Comparison of ENCODE assay signal across 15 mouse cellular contexts in the genomic region with DNA sequence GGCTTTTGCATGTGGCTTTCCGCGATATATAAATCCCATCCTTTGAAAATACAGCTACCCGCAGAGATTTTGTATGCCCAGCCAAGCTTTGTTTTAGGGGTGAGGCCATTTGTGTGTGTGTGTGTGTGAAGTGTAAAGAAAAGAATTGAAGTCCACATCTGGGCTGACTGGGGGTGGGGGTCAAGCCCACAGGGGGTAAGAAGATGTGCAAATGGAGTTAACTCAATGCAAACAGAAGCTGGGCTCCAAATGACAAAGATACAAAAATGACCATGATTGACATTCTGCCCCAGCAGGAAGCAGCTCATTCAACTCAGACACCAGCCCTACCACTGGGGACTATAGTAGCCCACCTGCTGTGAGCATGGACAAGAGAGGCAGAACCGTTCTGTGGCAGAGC.
"Had no signal": no experiment of that assay in that cellular context is flagged by ENCODE, and none has a peak within 500 bp of the region (broad histone marks: within the 10 kb centered on the region; RNA-seq: fewer than 3 reads in every experiment).

No protein-coding gene starts in this region.

- H3K9me3 ChIP-seq: kidney, embryonic 15.5 days; limb, embryonic 15.5 days; liver, embryonic 13.5 days; lung, embryonic 15.5 days; megakaryocyte, embryonic 14.5 days; neural tube, embryonic 12.5 days had no signal

- H3K27me3 ChIP-seq: kidney, embryonic 15.5 days; neural tube, embryonic 12.5 days had no signal

- H3K4me1 ChIP-seq: limb, embryonic 15.5 days; liver, embryonic 13.5 days; lung, embryonic 15.5 days; megakaryocyte, embryonic 14.5 days had no signal

- H3K4me3 ChIP-seq: kidney, embryonic 15.5 days; left cerebral cortex, adult 2 months; limb, embryonic 15.5 days; liver, embryonic 13.5 days; lung, embryonic 15.5 days; megakaryocyte, embryonic 14.5 days; neural tube, embryonic 12.5 days had no signal

- ATAC-seq: liver, postnatal 0 days had no signal

- H3K9ac ChIP-seq: kidney, embryonic 15.5 days; limb, embryonic 15.5 days; liver, embryonic 13.5 days; liver, postnatal 0 days; lung, embryonic 15.5 days; neural tube, embryonic 12.5 days had no signal

- H3K4me2 ChIP-seq: limb, embryonic 15.5 days; liver, embryonic 13.5 days; lung, embryonic 15.5 days; neural tube, embryonic 12.5 days had no signal

- H3K27ac ChIP-seq: kidney, embryonic 15.5 days; limb, embryonic 15.5 days; liver, embryonic 13.5 days; lung, embryonic 15.5 days; macrophage; neural tube, embryonic 12.5 days had no signal

- DNase-seq: kidney, adult 18-20 months; kidney, postnatal 14 days; liver, embryonic 13.5 days; liver, postnatal 0 days; lung, postnatal 14 days; spleen, adult 18-20 months; thymus, adult 18-20 months; thymus, postnatal 14 days had no signal

- H3K36me3 ChIP-seq: kidney, embryonic 15.5 days; limb, embryonic 15.5 days; liver, embryonic 13.5 days; lung, embryonic 15.5 days; neural tube, embryonic 12.5 days had no signal
